Mouse (Mus musculus) small intestine, adult 2 months (tissue): Measurements from ENCODE around the gene Atp8b3. TPM values are rescaled to one million over a fixed set of nuclear protein-coding genes. Genes with fewer than 3 reads are reported as not detected.

ENCODE experiments used
- H3K27ac ChIP-seq: fragments of 200-500 bp; 2 replicates; pipeline ENCODE4 v1.5.1; 2012; ENCODE audit warnings: low read depth, low read length, control low read depth, inconsistent platforms; ENCODE audit not compliant: insufficient read depth
- H3K27me3 ChIP-seq: fragments of 200-500 bp; 2 replicates; pipeline ENCODE4 v1.6.1; 2012; ENCODE audit warnings: mild to moderate bottlenecking, moderate library complexity, low read length, inconsistent platforms; ENCODE audit not compliant: control insufficient read depth, insufficient read depth
- H3K36me3 ChIP-seq: fragments of 200-500 bp; 2 replicates; pipeline ENCODE4 v1.6.1; 2012; ENCODE audit warnings: mild to moderate bottlenecking, low read length, control low read depth, inconsistent platforms; ENCODE audit not compliant: control insufficient read depth, insufficient read depth
- H3K4me1 ChIP-seq: fragments of 200-500 bp; 2 replicates; pipeline ENCODE4 v1.6.1; 2012; ENCODE audit warnings: low read length, inconsistent platforms, mixed read lengths; ENCODE audit not compliant: control insufficient read depth, insufficient read depth, insufficient read length
- H3K4me3 ChIP-seq: fragments of 200-500 bp; 2 replicates; pipeline ENCODE4 v1.5.1; 2012; ENCODE audit warnings: low read depth, mild to moderate bottlenecking, control low read depth, inconsistent platforms, low read length, moderate library complexity
- CTCF ChIP-seq: fragments of 200-500 bp; IDR thresholded peaks from 2 replicates; pipeline ENCODE4 v1.5.1; 2012; ENCODE audit warnings: low read depth, mild to moderate bottlenecking, control low read depth, inconsistent platforms, low read length, moderate library complexity, mixed read lengths; ENCODE audit not compliant: insufficient replicate concordance, insufficient read length; ENCODE audit errors: extremely low read depth
- POLR2A ChIP-seq: fragments of 200-500 bp; IDR thresholded peaks from 2 replicates; pipeline ENCODE4 v1.6.1; 2012; ENCODE audit warnings: low read depth, mild to moderate bottlenecking, control low read depth, inconsistent platforms, low read length, moderate library complexity
- WGBS: fragments of 180-500 bp; shearing (Covaris S2); methylation state at CpG from one replicate; pipeline ENCODE4 v1.1.7; 2018; 5-methylcytosine and 5-hydroxymethylcytosine counted together
- polyA plus RNA-seq: library from polyadenylated mRNA; depleted of rRNA; stranded (reverse); fragments of >200 nt; gene quantifications from 2 replicates; pipeline ENCODE4 v1.2.3, GENCODE M21; 2012

The Atp8b3 gene
- polyA plus RNA-seq, 1 experiment, result not detected

- H3K27me3 ChIP-seq, result no peaks in the 10 kb centered on the region
- peaks cover 4% of the 10 kb centered on the region for H3K4me1 ChIP-seq
- H3K36me3 ChIP-seq, result peaks cover 31% of the 10 kb centered on the region
- no peak overlapping the region for H3K27ac ChIP-seq
- no peak overlapping the region for H3K4me3 ChIP-seq
- TF ChIP-seq POLR2A (no peak), CTCF (no peak)
- 60% methylated on average over 9 of the region's 9 CpGs for WGBS
Observed at GRCm38 (mm10) chr10:80552364-80552763, 13.4 kb upstream of the Atp8b3 start.

GRCm38 (mm10) chr10:80549279-80549678 lies 10.4 kb upstream of the Atp8b3 start:
- peaks cover 4% of the 10 kb centered on the region for H3K4me1 ChIP-seq
- no peak for TF ChIP-seq POLR2A
- no peak for TF ChIP-seq CTCF
- no peak overlapping the region for H3K4me3 ChIP-seq
- 89% methylated on average over 21 of the region's 21 CpGs for WGBS
- no peak overlapping the region for H3K27ac ChIP-seq
- no peaks in the 10 kb centered on the region for H3K27me3 ChIP-seq
- H3K36me3 ChIP-seq, result peaks cover 60% of the 10 kb centered on the region

- H3K4me1 ChIP-seq, result no peaks in the 10 kb centered on the region
- TF ChIP-seq POLR2A, result no peak
- TF ChIP-seq CTCF, result peak; percentile 74; the same call in 1 of the 2 replicates
- H3K27me3 ChIP-seq, result no peaks in the 10 kb centered on the region
- WGBS, result 75% methylated on average over 10 of the region's 10 CpGs
- no peak overlapping the region for H3K4me3 ChIP-seq
- H3K27ac ChIP-seq, result no peak overlapping the region
- peaks cover 67% of the 10 kb centered on the region for H3K36me3 ChIP-seq
Observed at GRCm38 (mm10) chr10:80548428-80549006, 9.6 kb upstream of the Atp8b3 start.

- Histone ChIP-seq H3K4me3 (no peak overlapping the region), H3K36me3 (peaks cover 77% of the 10 kb centered on the region), H3K4me1 (no peaks in the 10 kb centered on the region), H3K27ac (no peak overlapping the region), H3K27me3 (no peaks in the 10 kb centered on the region)
- no peak for TF ChIP-seq CTCF
- no peak for TF ChIP-seq POLR2A
- WGBS, result 92% methylated on average over 15 of the region's 15 CpGs
Observed at GRCm38 (mm10) chr10:80547539-80547938, 8.6 kb upstream of the Atp8b3 start.

GRCm38 (mm10) chr10:80546945-80547344 lies 8.0 kb upstream of the Atp8b3 start:
- Histone ChIP-seq H3K4me3 (no peak overlapping the region), H3K27me3 (no peaks in the 10 kb centered on the region), H3K27ac (no peak overlapping the region), H3K4me1 (no peaks in the 10 kb centered on the region), H3K36me3 (peaks cover 83% of the 10 kb centered on the region)
- no peak for TF ChIP-seq POLR2A
- TF ChIP-seq CTCF, result no peak
- 85% methylated on average over 4 of the region's 4 CpGs for WGBS

- WGBS, result 88% methylated on average over 8 of the region's 8 CpGs
- H3K36me3 ChIP-seq, result peaks cover 84% of the 10 kb centered on the region
- H3K27ac ChIP-seq, result no peak overlapping the region
- H3K4me1 ChIP-seq, result no peaks in the 10 kb centered on the region
- TF ChIP-seq CTCF (no peak), POLR2A (no peak)
- H3K4me3 ChIP-seq, result no peak overlapping the region
- H3K27me3 ChIP-seq, result no peaks in the 10 kb centered on the region
Observed at GRCm38 (mm10) chr10:80545590-80545989, 6.7 kb upstream of the Atp8b3 start.

- WGBS, result 93% methylated on average over 14 of the region's 14 CpGs
- H3K36me3 ChIP-seq, result peaks cover 67% of the 10 kb centered on the region
- H3K4me1 ChIP-seq, result peaks cover under 1% of the 10 kb centered on the region; the same call in 1 of the 2 replicates
- H3K27ac ChIP-seq, result no peak overlapping the region
- H3K4me3 ChIP-seq, result no peak overlapping the region
- TF ChIP-seq CTCF (no peak), POLR2A (no peak)
- no peaks in the 10 kb centered on the region for H3K27me3 ChIP-seq
Observed at GRCm38 (mm10) chr10:80543873-80544272, 4.9 kb upstream of the Atp8b3 start.
